Comparison of ENCODE assay signal across 8 mouse cellular contexts in genomic region chr15:84715132-84715531, GRCm38 (mm10). TPM values are rescaled to one million over a fixed set of nuclear protein-coding genes. Genes with fewer than 3 reads are reported as not detected.
A peak's percentile ranks its signal among the peaks of the same experiment; 100 is the strongest.
DNase-seq lines count a peak whose midpoint lies in the region; ATAC-seq and TF ChIP-seq lines count a peak whose summit lies in the region.

No protein-coding gene starts in this region.

- H3K27ac ChIP-seq in liver, adult 2 months (replicated peaks; ENCODE audit: insufficient read depth, low read depth, low read length), result peak overlapping the region; percentile 81
- H3K27ac ChIP-seq in forebrain, embryonic 11.5 days (ENCODE audit: low read depth, low read length), result 0 out of 2 replicates have a peak overlapping the region, but pooled peaks have one; percentile 18
- no peak overlapping the region; the same call in 1 of the 2 replicates for H3K27ac ChIP-seq in limb, embryonic 11.5 days (replicated peaks; ENCODE audit: low read depth, low read length)
- H3K27ac ChIP-seq in neural tube, embryonic 14.5 days (ENCODE audit: low read depth, low read length), result peak overlapping the region; percentile 71

- no peaks in the 10 kb centered on the region for H3K79me2 ChIP-seq in liver, adult 2 months (ENCODE audit: control insufficient read depth, insufficient read depth, low read length)

- no peak for TF ChIP-seq CTCF in liver, adult 2 months (IDR thresholded peaks at IDR 0.05; ENCODE audit: low read depth, low read length)

- H3K9me3 ChIP-seq in forebrain, embryonic 11.5 days (ENCODE audit: control insufficient read depth, low read length), result no peaks in the 10 kb centered on the region
- H3K9me3 ChIP-seq in limb, embryonic 11.5 days (ENCODE audit: control insufficient read depth, low read length), result no peaks in the 10 kb centered on the region
- no peaks in the 10 kb centered on the region for H3K9me3 ChIP-seq in neural tube, embryonic 14.5 days (ENCODE audit: control insufficient read depth, low read length)

- no peak for DNase-seq in liver, adult 2 months (ENCODE audit: extremely low read depth, low read depth, low spot score)
- no peak for DNase-seq in liver
- no peak for DNase-seq in forebrain, embryonic 11.5 days (ENCODE audit: low spot score)
- no peak for DNase-seq in limb, embryonic 11.5 days (ENCODE audit: low spot score)
- DNase-seq in embryo, embryonic 9.5 days (ENCODE audit: extremely low spot score), result no peak
- DNase-seq in spleen, adult 12 weeks (ENCODE audit: low spot score), result no peak
- DNase-seq in kidney, postnatal 4 days, result no peak

- no peak for ATAC-seq in forebrain, embryonic 11.5 days (replicated peaks; ENCODE audit: low FRiP score)
- no peak for ATAC-seq in limb, embryonic 11.5 days (ENCODE audit: insufficient number of reproducible peaks, low FRiP score, low TSS enrichment, low read depth)
- ATAC-seq in neural tube, embryonic 14.5 days (ENCODE audit: low read depth), result no peak

- H3K9ac ChIP-seq in liver, adult 2 months (ENCODE audit: low read depth, low read length), result peak overlapping the region; percentile 34; the same call in 1 of the 2 replicates
- peak overlapping the region; percentile 20; the same call in 1 of the 2 replicates for H3K9ac ChIP-seq in forebrain, embryonic 11.5 days (ENCODE audit: low read length)
- peak overlapping the region; percentile 0; the same call in 1 of the 2 replicates for H3K9ac ChIP-seq in limb, embryonic 11.5 days (ENCODE audit: low read length)
- peak overlapping the region; percentile 35 for H3K9ac ChIP-seq in neural tube, embryonic 14.5 days (replicated peaks; ENCODE audit: low read depth, low read length)

- no peaks in the 10 kb centered on the region for H3K36me3 ChIP-seq in liver, adult 2 months (ENCODE audit: control insufficient read depth, insufficient read depth, low read length)
- H3K36me3 ChIP-seq in forebrain, embryonic 11.5 days (ENCODE audit: control insufficient read depth, insufficient read depth, low read length), result no peaks in the 10 kb centered on the region
- no peaks in the 10 kb centered on the region for H3K36me3 ChIP-seq in limb, embryonic 11.5 days (ENCODE audit: control insufficient read depth, insufficient read depth, low read length)
- no peaks in the 10 kb centered on the region for H3K36me3 ChIP-seq in neural tube, embryonic 14.5 days (ENCODE audit: control insufficient read depth, insufficient read depth, low read length)

- no peaks in the 10 kb centered on the region for H3K4me1 ChIP-seq in liver, adult 2 months (ENCODE audit: control insufficient read depth, insufficient read depth, low read length)
- H3K4me1 ChIP-seq in forebrain, embryonic 11.5 days (replicated peaks; ENCODE audit: control insufficient read depth, insufficient read depth, low read length), result peaks cover 7% of the 10 kb centered on the region; the same call in 1 of the 2 replicates
- H3K4me1 ChIP-seq in limb, embryonic 11.5 days (ENCODE audit: control insufficient read depth, insufficient read depth, low read length), result 0 out of 2 replicates have a peak, but pooled peaks cover 8% of the 10 kb centered on the region
- H3K4me1 ChIP-seq in neural tube, embryonic 14.5 days (ENCODE audit: control insufficient read depth, insufficient read depth, low read length), result peaks cover 9% of the 10 kb centered on the region; the same call in 1 of the 2 replicates

- H3K4me2 ChIP-seq in forebrain, embryonic 11.5 days (ENCODE audit: low read depth, low read length, severe bottlenecking), result peak overlapping the region; percentile 28
- H3K4me2 ChIP-seq in limb, embryonic 11.5 days (ENCODE audit: low read depth, severe bottlenecking), result peak overlapping the region; percentile 18; the same call in 1 of the 2 replicates
- H3K4me2 ChIP-seq in neural tube, embryonic 14.5 days (ENCODE audit: low read depth, low read length), result peak overlapping the region; percentile 40

- H3K4me3 ChIP-seq in liver, adult 2 months (ENCODE audit: insufficient read depth, low read depth, low read length), result no peak overlapping the region
- no peak overlapping the region for H3K4me3 ChIP-seq in forebrain, embryonic 11.5 days (ENCODE audit: low read depth, low read length)
- H3K4me3 ChIP-seq in limb, embryonic 11.5 days (ENCODE audit: low read depth, low read length), result no peak overlapping the region
- H3K4me3 ChIP-seq in neural tube, embryonic 14.5 days (ENCODE audit: low read depth, low read length), result no peak overlapping the region

- no peak for TF ChIP-seq POLR2A in liver, adult 2 months (IDR thresholded peaks at IDR 0.05; ENCODE audit: extremely low read depth, insufficient read depth, low read length)

- 51% methylated on average over 11 of the region's 11 CpGs for WGBS in liver, adult 2 months
- 41% methylated on average over 11 of the region's 11 CpGs for WGBS in forebrain, embryonic 11.5 days
- 53% methylated on average over 11 of the region's 11 CpGs for WGBS in limb, embryonic 11.5 days
- WGBS in neural tube, embryonic 14.5 days, result 40% methylated on average over 11 of the region's 11 CpGs

- no peaks in the 10 kb centered on the region; the same call in 1 of the 2 replicates for H3K27me3 ChIP-seq in liver, adult 2 months (ENCODE audit: control insufficient read depth, insufficient read depth, low read length)
- H3K27me3 ChIP-seq in forebrain, embryonic 11.5 days (ENCODE audit: control insufficient read depth, insufficient read depth, low read length), result peaks cover 15% of the 10 kb centered on the region
- peaks cover 12% of the 10 kb centered on the region; the same call in 1 of the 2 replicates for H3K27me3 ChIP-seq in limb, embryonic 11.5 days (ENCODE audit: control insufficient read depth, insufficient read depth, low read length)
- H3K27me3 ChIP-seq in neural tube, embryonic 14.5 days (ENCODE audit: control insufficient read depth, insufficient read depth, low read length), result peaks cover 8% of the 10 kb centered on the region

RNA-seq across cellular contexts. Expression of gene Arhgap8, which starts 4.7 kb away (rescaled TPM):
- total RNA-seq in liver, adult 2 months (2014; rRNA removed), result not detected in 2 replicates
- polyA plus RNA-seq in liver, adult 2 months (2012; rRNA removed), result 0.20 TPM in 1 of 2 replicates, not detected in the other
- 1.1 and 1.7 TPM in 2 replicates for polyA plus RNA-seq in forebrain, embryonic 11.5 days (2014; fragmentation: Nextera tagmentation; extraction: Ambion mirVana)
- 3.1 and 5.2 TPM in 2 replicates for polyA plus RNA-seq in limb, embryonic 11.5 days (2014; fragmentation: Nextera tagmentation; extraction: Ambion mirVana)
- polyA plus RNA-seq in neural tube, embryonic 14.5 days (2014; fragmentation: Nextera tagmentation; extraction: Ambion mirVana), result 2.5 and 2.8 TPM in 2 replicates

RNA-seq across cellular contexts. Expression of gene Prr5, which starts 45.7 kb away (rescaled TPM):
- 2.2 and 2.6 TPM in 2 replicates for total RNA-seq in liver, adult 2 months (2014; rRNA removed)
- polyA plus RNA-seq in liver, adult 2 months (2012; rRNA removed), result 9.4 and 10.6 TPM in 2 replicates
- polyA plus RNA-seq in forebrain, embryonic 11.5 days (2014; fragmentation: Nextera tagmentation; extraction: Ambion mirVana), result 10.0 and 12.3 TPM in 2 replicates
- 13.2 and 14.4 TPM in 2 replicates for polyA plus RNA-seq in limb, embryonic 11.5 days (2014; fragmentation: Nextera tagmentation; extraction: Ambion mirVana)
- 23.6 and 27.9 TPM in 2 replicates for polyA plus RNA-seq in neural tube, embryonic 14.5 days (2014; fragmentation: Nextera tagmentation; extraction: Ambion mirVana)
